Mouse (Mus musculus) adrenal gland, adult 8-10 months (tissue): Measurements from ENCODE around the gene Tbxas1. TPM values are rescaled to one million over a fixed set of nuclear protein-coding genes. Genes with fewer than 3 reads are reported as not detected.

Source experiments
- DNase-seq: peaks from one replicate; pipeline ENCODE4 v3.0.0; 2022
- total RNA-seq, 4 experiments: library from RNA; stranded (reverse); gene quantifications; 2 replicates each; pipeline ENCODE4 v1.2.4; 2022

Gene Tbxas1
- total RNA-seq, 4 experiments from 2014 or later = 6.9 to 10.5 (median 9.8) TPM

DNA sequence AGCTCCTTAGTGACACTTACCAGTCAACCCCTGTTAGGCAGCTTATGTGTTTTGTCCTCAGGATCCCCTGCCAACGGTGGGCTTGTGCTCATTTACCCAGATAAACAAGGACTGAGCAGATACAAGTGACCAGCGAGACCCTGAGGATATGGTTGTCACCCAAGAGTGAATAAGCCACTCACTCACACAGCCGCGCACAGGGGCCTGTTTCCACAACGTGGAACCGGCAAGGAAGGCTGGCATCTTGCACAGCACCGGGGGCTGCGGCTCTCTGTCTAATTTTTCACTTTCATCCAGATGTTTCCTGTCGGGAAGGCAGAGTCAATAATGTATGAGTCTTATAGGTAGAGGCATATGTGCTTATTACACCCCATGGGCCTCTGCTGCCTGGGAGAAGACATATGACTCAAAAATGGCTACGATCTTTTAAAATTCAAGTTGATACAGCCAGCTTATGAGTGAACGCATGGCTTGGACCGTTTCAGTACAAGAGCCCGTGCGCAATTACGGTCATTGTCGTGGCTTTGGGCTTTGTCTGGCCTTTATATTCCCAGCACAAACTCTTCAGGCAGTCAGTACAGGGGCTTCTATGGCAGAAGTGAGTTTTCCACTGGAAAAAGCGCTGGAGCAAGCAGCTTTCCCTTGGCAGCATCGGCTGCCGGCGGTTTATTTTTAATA, 130.2 kb downstream of the Tbxas1 start:
- no peak for DNase-seq

DNA sequence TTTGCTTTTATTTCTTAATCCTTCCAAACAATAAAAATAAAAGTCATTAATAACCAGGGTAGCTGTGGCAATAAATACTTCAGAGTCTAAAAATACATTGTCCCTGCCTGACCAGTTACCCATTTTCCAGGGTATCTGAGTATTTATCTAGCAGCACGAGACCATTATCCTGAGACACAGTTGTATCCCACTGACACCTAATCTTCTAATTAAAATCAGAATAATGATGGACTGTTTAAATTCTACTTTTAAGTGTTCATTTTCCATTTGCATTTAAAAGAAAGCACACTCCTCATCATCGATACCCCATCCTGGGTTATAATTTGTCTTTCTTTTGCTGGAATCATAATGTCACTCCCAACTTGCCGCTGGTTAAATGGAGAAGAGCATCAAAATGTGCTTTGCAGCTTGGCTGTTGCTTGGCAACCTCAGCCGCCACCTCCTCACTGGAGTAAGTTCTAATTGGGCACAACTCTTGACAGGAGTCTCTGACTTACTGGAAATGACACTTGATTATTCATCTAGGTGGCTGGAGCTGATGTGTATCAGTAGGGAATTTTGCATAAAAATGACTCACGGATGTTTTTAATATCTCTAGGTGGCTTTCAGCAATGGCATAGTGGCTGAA, 130.9 kb downstream of the Tbxas1 start:
- DNase-seq = no peak

DNA sequence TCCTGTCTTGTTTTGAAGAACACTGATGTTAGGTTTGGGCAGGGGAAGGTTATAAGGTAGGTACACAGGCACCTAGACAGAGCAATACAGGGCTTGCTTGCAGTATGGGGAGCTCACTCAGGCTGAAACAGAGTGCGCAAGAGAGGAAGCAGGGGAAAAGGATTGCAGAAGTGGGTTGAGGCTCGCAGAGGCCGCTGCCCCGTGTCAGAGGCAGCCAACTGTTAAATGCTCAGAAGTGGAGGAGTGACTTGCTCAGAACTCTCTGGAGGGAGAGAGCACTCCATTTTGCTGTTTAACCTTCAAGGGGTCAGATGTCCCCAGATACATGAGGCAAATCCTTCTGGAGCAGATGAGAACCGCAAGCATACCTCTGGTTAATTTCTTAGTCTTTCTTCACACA, 132.0 kb downstream of the Tbxas1 start:
- DNase-seq = no peak

- DNase-seq = no peak
Observed at GRCm38 (mm10) chr6:39008116-39008515, 132.9 kb downstream of the Tbxas1 start.

GRCm38 (mm10) chr6:39013034-39013832, 138.0 kb downstream of the Tbxas1 start:
- DNase-seq = no peak

DNA sequence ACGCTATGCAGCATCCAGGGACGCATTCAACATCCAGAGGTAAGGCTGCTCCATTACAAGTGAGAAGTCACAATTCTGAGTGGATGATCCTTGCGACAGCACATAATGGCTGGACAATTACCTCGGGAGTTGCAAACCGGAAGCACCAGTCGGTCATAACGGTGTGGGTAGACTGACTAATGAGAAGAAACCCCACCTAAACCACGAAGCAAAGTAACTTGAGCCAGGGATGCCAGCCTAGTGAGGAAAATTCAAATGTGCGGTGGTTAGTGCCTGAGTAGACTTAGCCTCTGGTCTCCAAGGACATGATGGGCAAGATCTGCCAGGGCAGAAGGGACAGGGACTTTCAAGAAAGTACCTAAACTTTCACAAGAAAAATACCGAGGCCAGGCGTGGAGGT, 142.7 kb downstream of the Tbxas1 start:
- no peak for DNase-seq

DNA sequence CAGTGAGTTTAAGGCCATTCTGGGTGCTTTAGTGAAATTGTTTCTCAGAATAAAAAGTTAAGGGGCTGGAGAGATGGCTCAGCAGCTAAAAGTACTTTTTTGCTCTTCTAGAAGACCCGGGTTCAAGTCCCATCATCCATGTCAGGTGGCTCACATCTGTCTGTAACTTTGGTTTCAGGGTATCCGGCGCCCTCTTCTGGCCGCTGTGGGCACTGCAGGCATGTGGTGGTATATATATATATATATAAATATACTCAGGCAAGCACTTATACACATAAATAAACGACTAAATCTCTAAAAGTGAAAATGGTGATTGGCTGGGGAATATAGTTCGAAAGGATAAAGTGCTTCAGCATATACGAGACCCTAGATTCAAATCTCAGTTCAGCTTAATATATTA, 143.6 kb downstream of the Tbxas1 start:
- no peak for DNase-seq

- no peak for DNase-seq
Observed at GRCm38 (mm10) chr6:39019219-39019618, 144.0 kb downstream of the Tbxas1 start.

GRCm38 (mm10) chr6:39021909-39022308, 146.7 kb downstream of the Tbxas1 start:
- DNase-seq = no peak

DNA sequence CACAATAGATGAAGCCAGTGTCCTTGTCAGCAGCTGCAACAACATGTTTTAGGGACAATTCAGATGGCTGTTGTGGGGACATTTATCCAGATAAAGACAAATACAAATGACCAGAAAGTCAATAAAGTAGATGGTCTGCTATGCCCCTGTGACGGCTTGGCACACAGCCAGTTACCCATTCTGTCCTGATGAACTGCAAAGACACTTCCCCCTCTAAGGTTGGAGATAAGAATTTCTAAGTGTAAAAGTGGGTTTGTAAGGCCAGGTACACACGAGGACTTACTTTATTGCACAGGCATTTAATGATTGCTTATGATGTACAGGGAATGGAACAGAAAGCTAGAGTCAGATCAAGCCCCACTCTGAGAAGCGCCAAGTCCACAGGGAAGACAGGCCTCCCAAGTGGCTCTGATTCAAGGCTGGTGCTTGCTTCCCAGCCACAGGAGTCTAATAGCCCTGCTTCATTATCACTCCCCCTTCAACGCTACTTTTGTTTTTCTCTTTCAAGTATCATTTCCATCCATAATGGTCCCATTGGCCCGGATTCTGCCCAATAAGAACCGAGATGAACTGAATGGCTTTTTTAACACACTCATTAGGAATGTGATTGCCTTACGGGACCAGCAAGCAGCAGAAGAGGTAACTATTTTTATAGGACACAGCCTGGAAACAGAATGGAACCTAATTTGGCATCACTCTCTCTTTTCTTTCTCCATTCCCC, 147.4 kb downstream of the Tbxas1 start:
- DNase-seq = no peak

GRCm38 (mm10) chr6:39024631-39025030, 149.4 kb downstream of the Tbxas1 start:
- DNase-seq = no peak

DNA sequence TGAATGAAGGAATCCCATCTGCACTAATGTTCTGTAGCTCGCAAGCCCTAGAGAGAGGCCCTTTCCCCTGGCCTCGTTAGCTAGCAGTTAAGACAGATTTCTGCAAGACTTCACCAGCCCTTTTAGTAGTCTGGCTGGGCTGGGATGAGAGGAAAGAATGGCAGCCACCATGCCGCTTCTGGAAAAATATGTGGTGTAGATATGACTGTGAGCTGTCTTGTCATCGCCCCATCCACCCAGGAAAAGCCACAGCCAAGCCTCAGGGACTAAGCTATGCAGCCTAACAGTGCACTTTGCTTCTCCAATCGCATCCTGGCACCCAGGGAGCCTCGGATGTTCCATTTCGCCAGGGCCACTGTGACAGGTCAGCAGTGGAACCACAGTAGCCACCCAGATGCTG, 149.8 kb downstream of the Tbxas1 start:
- no peak for DNase-seq

DNA sequence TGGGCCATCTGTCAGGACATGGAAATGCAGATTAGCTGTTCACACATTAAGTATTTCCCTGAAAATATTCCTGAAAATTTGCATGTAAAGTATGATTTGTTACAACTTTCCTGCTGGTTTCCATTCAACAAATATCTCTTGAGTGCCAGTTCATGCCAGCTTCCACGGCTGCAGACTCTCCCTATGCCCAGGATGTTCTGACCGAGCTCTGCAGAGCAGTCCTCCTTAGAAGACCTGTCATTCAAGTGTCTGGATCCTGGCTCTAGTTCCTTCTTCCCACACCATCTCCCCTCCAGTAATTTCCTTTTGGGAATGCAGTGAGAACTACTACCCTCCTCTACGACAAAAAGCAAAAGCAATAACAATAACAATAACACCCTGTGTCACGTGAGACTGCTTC, 155.5 kb downstream of the Tbxas1 start:
- DNase-seq = no peak

GRCm38 (mm10) chr6:39033676-39034075, 158.5 kb downstream of the Tbxas1 start:
- DNase-seq = no peak

- no peak for DNase-seq
Observed at GRCm38 (mm10) chr6:39035039-39035438, 159.8 kb downstream of the Tbxas1 start.

- peak; percentile 31 for DNase-seq
Observed at GRCm38 (mm10) chr6:39036204-39036603, 161.0 kb downstream of the Tbxas1 start.

GRCm38 (mm10) chr6:39040451-39040850, 165.2 kb downstream of the Tbxas1 start:
- DNase-seq = no peak

- DNase-seq = no peak
Observed at GRCm38 (mm10) chr6:39049141-39049540, 173.9 kb downstream of the Tbxas1 start.

- DNase-seq = no peak
Observed at GRCm38 (mm10) chr6:39050836-39051235, 175.6 kb downstream of the Tbxas1 start.

GRCm38 (mm10) chr6:39051799-39052556, 176.8 kb downstream of the Tbxas1 start:
- DNase-seq = peak; percentile 59

- peak; percentile 41 for DNase-seq
Observed at GRCm38 (mm10) chr6:39052636-39053035, 177.4 kb downstream of the Tbxas1 start.
